Mouse (Mus musculus): Measurements from ENCODE around the gene Epb41l4b. TPM values are rescaled to one million over a fixed set of nuclear protein-coding genes. Genes with fewer than 3 reads are reported as not detected.
A peak's percentile ranks its signal among the peaks of the same experiment; 100 is the strongest.

The Epb41l4b gene
- total RNA-seq, 2 experiments from 2014 or later: 30.2 to 31.9 TPM

DNA sequence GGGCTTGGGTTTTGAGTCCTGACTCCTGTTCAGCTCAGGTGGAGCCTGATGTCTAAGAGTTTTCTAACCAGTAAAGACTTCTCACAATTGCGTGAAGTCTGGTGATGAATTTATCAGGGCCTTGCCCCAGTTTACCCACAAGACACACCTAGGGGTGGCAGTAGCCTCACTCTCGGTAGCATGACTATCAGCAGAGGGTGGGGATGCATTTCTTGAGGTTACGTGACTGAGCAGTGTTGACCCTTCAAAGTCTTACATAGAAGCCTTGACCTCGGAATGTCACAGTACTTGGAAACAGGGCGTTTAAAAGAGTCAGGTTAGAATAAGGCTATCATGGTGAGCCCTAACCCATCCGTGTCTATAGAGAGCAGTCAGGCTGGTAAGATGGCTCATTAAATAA lies 23.3 kb downstream of the Epb41l4b start:
- intact Hi-C loops (cut with DNase I): no loop called here
- DNase-seq (ENCODE audit: low spot score in 2 of 2): no peak

DNA sequence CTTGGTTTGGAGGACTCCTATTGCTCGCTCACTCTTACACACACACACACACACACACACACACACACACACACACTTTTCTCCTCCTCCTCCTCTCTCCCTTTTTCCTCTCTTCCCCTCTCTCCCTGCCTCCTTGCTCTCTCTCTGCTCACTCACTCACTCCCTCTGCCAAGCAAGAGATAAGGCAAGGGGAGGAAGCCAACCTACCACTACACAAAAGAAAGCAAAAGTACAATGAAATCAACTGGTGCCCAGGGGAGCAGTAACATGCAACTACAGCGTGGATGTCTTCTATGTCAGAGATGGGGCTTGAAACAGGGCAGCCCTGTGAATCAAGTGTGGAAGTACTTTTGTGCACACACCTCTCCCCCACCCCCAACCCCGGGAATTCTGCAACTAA lies 24.4 kb downstream of the Epb41l4b start:
- DNase-seq (ENCODE audit: low spot score in 2 of 2): no peak
- intact Hi-C loops (cut with DNase I): no loop called here

DNA sequence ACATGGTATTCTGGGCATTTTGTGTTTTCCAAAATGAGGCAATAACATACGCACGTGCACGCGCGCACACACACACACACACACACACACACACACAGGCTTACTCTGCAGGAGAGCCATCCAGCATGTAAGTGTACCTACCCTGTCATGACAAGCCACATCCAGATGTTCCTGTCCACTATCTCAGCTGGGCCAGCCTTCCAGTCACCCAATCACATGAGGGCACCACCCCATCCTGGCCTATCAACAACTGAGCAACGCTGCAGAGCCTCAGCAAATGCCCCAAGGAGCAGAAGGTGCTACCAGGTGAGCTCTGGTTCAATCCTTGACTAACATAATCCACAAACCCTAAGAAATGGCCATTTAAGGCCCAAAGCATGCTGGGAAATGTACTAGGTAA lies 27.0 kb downstream of the Epb41l4b start:
- no peak for DNase-seq (ENCODE audit: low spot score in 2 of 2)
- intact Hi-C loops (cut with DNase I): no loop called here

DNA sequence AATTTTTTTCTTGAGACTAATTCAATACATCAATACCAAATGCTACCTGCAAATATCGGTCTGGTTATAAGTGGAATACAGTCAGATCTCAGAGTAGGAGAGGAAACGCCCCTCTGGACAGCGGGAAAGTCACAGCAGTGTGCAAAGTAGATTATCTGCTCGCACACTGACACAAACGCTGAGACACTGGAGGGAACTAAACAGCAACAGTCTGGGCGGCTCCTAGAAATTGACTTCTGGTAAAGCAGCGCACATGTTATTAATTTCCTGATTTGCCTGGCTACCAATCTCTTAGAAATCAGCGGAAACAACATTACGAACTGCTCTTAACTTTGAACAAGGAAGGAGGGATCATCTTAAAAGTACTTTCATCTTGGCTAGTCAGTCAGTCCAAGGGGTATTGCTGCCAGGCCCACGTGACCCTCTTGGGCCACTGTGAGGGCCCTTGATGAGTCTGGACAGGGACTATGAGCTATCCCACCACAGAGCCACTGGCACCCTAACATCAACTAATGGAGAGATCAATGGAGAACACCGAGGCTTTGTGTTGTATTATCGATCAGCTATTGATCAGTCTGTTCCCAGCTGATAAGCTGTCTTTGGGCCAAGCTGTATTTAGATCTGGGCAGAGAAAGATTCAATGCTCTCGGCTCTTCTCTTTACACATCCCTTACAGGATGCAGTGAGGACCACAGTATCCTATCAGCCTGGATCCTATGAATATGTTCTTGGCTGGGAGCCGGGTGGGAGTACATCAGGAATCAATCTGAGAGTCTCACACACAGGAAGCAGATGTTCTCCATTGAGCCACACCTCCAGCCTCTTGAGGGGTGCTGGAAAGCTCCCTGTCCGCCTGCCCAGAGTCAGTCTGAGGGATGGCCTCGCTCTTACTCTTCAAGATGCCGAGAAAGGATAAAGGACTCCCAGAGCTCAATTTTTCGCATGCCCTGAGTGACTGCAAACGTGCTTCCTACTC lies 28.3 kb downstream of the Epb41l4b start:
- intact Hi-C loops (cut with DNase I): no loop called here
- no peak for DNase-seq (ENCODE audit: low spot score in 2 of 2)

DNA sequence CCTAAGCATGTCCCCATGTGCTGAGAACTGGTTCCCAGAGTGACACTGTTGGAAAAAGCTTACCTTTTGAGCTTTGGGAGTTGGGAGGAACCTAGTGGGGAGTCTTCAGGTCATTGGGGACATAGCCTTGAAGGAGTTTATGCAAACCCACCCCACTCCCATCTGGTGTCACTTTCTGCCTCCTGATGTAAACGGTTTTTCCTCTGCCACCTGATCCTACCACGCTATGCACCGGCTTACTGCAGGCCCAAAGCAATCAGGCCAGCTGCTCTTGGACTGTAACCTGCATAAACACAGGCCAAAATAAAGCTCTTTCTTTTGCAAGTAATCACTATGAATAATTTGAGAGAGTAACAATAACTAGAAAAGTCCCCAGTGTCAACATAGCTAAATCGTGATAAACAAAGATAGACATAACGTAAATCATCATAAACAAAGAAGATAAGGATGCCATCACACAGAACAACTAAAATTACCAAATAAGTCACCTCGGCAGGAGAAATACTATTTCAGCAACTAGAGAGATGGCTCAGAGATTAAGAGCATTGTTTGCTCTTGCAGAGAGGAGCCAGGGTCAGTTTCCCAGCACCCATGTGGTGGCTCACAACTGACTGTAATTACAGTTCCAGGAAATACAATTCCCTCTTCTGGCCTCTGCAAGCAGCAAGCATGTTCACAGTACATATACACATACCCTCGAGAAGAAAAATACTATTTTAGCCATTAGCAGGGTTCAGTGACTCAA lies 29.6 kb downstream of the Epb41l4b start:
- intact Hi-C loops (cut with DNase I): no loop called here

DNA sequence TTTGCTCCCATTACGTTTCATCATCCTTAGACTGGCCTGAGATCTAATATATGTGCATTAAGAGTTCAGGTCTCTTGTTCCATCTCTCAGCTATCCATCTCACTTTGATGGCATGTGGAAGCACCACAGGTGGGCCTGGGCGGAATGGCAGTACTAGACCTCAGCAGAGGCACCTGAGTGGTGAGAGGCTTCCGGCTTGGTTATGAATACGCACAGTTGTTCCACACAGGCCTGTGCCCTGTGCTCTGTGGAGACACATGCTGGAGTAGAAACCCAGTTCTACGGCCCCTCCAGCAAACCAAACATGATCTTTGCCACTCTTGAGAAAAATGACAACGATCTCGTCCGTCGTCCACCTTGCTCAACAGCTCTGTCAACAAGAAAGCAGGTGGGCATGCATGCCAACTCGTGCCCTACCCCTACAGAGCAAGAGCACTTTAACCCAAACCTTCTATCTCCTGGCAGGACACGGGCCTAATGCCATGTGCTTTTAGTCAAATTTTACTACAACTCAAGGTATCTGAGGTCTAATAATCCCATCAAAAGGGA lies 31.2 kb downstream of the Epb41l4b start:
- intact Hi-C loops (cut with DNase I): no loop called here

More for the DNA sequence above, 29.6 kb downstream of the Epb41l4b start:
- DNase-seq (ENCODE audit: low spot score in 2 of 2): no peak

DNA sequence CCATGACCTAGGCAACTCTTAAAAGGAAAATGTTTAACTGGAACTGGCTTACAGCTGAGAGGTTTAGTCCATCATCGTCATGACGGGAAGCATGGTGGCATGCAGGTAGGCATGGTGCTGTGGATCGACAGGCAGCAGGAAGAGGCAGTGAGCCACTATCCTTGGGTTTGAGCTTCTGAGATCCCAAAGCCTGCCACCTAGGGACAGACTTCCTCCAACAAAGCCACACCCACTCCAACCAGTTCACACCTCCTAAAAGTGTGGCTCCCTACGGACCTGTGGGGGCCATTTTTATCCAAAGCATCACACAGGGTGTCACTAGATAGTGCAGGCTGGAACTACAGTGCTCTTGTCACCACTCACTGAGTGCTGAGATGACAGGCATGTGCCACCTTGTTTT lies 31.8 kb downstream of the Epb41l4b start:
- intact Hi-C loops (cut with DNase I): no loop called here
- DNase-seq (ENCODE audit: low spot score in 2 of 2): no peak

More for the DNA sequence above, 31.2 kb downstream of the Epb41l4b start:
- no peak for DNase-seq (ENCODE audit: low spot score in 2 of 2)

DNA sequence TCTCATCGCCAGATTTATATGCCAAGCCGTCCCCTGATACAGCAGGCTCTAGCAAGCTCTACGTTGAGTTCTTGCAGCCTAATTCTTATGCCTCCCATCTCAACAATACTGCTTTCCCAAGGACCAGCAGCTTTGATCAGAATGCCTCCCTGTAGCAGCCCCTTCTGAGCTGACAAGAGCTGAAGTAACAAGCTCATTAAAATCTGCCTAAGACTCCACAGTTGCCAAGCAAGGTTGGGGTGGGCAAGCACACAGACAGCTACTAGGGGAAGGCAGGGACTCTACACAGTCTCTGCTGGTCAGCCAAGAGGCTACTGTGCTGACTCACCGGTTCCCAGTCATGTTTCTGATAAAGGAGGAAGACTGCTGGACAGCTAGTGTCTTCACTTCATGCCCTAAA lies 33.7 kb downstream of the Epb41l4b start:
- intact Hi-C loops (cut with DNase I): no loop called here
- DNase-seq (ENCODE audit: low spot score in 2 of 2): no peak

DNA sequence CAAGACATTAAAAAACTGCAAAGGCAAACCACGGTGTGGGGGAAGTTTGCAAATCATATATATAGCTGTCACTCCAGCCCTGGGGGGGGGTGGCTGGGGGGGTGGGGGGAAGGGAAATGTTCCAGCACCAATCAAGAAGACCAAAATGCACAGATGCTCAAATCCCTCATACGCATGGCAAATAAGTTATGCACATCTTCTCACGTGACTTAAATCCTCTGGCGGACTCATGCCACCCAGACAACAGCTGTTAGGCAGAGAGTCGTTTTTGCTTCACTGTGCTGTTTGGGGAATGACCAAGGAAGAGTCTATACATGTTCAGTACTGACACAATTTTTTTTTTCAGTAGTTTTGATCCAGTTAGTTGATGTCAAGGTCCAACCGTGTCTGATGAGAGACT lies 37.9 kb downstream of the Epb41l4b start:
- intact Hi-C loops (cut with DNase I): no loop called here
- peak in 1 of 2 experiments; percentile 45 for DNase-seq (ENCODE audit: low spot score in 2 of 2)

DNA sequence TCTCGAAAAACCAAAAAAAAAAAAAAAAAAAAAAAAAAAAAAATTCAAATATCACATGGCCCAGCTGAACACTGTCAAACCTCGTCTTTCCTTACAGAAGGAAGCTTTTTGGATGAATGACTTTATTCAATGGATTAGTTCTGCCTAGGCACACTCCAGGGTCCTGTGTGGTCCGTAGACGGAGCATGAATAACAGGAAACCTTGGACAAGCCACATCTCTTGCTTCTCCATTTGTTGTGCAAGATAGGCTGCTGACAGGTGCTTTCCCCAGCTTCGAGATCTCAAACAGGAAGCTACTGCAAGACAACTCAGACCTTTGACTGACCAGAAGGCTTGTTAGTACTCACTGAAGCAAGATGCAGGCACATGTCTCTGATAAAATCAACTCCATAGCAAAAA lies 39.4 kb downstream of the Epb41l4b start:
- no peak for DNase-seq (ENCODE audit: low spot score in 2 of 2)
- intact Hi-C loops (cut with DNase I): no loop called here

DNA sequence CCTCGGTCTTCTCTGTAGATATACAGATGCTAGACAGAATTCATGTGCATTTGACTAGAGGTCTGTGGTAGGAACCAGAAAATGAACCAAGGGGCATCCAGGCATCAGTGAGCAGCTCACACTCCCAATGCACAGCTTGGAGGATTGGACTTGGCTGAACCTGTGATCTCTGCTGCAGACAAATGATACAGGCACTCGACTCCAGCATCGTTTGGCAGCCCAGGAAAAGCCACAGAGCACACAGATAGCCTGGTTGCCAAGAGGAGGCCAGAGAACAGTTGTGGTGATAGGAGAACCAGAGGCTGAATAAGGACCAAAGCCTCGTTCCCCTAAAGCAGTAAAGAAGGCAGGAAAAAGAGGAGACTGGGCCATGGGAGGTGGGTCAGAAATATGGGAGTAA lies 42.1 kb downstream of the Epb41l4b start:
- intact Hi-C loops (cut with DNase I): no loop called here

DNA sequence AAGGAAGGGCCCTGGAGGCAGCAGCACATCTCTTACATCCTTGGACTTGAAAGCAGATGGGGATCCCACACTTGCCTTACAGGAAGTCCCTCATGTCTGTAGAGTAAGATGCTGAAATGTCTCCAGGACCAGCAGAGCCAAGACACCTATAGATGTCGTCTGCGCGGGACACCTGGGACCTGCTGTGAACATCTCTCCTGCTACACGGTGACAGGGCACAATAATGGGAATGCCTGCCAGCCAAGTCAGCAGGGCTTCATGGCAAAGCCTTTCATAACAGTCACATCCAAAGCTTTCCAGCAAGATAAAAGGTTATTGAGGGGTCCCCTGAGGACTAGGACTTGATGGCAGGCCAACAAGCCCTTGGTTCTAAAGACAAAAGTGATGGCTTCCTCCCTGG lies 45.8 kb downstream of the Epb41l4b start:
- intact Hi-C loops (cut with DNase I): no loop called here
- DNase-seq (ENCODE audit: low spot score in 2 of 2): no peak

More for the DNA sequence above, 42.1 kb downstream of the Epb41l4b start:
- no peak for DNase-seq (ENCODE audit: low spot score in 2 of 2)

DNA sequence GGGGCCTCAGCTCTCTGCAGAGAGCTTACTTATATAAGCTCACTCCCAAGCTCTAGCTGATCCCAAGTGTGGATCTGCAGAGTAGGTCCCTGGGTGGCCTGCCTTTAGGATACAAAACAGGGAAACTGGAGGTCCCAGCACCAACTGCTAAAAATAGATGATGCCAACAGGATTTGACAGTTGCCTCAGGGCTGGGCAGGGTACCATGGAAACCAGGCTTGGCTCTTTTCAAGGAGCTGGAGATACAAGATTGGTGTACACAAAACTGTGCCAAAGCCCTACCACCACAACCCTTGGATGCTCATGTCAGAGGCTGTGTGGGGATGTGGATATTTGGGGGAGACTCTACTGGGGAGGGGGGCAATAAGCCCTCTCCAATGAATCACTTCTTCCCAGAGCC lies 47.7 kb downstream of the Epb41l4b start:
- peak; percentile 15 to 16 for DNase-seq (ENCODE audit: low spot score in 2 of 2)
- intact Hi-C loops (cut with DNase I): no loop called here

DNA sequence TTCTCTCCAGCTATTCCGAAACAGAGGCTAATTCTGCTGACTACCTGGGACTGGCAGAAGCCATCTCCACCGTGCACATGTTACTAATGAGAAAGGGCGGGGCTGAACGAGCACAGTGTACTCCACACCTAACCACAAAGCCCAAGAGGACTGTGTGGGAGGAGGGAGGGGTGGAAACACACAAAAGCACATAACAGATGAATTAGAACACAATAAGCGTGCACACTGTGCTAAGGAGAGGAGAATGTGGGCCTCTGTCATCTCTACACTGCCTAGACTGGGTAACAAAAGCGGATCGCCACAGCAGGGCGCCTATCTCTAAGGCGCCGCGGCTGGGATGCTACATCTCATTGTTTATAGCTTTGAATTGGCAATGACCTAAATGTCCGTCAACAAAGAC lies 51.9 kb downstream of the Epb41l4b start:
- DNase-seq (ENCODE audit: low spot score in 2 of 2): peak; percentile 3 to 10
- intact Hi-C loops (cut with DNase I): no loop called here

DNA sequence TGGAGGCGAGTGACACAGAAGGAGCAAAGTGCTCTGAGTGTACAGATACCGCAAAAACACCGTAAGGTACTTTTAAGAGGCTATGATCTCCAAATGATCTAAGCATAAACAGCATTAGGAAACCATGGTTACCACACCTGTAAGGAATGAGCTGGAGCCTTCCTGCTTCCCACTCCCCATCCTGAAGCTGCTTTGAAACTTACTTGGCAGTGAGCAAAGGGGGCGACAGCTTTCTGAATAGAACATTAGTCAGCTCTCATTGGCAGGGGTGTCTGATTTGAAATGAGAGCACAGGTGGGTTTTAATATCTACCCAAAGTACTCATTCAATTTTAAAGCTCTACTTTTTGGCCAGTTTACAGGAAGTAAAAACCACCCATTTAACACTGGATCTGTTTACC lies 54.9 kb downstream of the Epb41l4b start:
- intact Hi-C loops (cut with DNase I): no loop called here
- DNase-seq (ENCODE audit: low spot score in 2 of 2): no peak

DNA sequence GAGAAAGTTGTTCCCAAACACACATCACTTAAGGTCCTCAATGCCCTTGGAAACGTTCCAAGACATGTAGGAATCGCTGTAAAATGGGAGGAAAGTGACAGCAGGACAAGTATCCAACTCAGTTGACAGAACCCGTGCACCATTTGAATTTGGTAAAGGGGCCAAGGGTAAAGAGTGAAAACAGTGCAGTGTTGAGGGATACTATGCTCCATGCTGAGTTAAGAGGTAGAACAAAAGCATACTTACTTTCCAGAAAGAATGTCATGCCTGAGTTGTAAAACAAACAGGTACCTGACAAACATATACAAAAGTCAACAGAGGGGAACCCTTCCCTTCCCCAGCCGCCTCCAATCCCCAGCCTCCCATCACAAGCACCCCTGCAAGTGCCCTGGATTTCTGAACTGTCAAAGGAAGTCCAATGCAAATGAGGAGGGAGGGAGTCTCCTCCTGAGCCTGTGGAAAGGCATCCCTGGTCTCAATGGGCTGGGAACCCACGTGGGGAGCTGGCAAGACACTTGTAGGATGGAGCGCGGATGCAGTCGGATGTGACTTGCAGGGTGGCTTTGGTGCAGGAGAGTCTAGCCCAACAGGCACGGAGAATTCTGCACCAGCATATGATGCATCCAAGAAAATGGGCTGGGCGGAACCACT lies 57.4 kb downstream of the Epb41l4b start:
- no peak for DNase-seq (ENCODE audit: low spot score in 2 of 2)
- intact Hi-C loops (cut with DNase I): no loop called here

DNA sequence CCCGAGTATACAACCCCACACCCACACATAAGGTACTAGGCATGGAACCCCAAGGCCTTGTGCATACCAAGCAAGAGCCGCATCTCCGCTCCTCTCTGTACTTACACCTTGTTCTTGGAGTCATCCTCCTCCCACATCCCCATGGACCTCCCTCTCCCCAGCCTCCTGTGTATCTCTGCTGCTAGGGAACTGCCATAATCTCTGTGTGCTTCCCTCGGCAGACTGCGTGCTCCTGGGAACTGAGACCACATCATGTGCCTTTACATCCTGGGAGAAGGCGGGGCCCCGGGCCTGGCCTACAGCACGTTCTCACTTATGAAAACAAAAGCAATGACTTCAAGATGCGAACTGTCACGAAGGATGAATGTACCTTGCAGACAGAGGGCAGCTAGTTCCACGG lies 59.6 kb downstream of the Epb41l4b start:
- intact Hi-C loops (cut with DNase I): no loop called here
- DNase-seq (ENCODE audit: low spot score in 2 of 2): no peak

DNA sequence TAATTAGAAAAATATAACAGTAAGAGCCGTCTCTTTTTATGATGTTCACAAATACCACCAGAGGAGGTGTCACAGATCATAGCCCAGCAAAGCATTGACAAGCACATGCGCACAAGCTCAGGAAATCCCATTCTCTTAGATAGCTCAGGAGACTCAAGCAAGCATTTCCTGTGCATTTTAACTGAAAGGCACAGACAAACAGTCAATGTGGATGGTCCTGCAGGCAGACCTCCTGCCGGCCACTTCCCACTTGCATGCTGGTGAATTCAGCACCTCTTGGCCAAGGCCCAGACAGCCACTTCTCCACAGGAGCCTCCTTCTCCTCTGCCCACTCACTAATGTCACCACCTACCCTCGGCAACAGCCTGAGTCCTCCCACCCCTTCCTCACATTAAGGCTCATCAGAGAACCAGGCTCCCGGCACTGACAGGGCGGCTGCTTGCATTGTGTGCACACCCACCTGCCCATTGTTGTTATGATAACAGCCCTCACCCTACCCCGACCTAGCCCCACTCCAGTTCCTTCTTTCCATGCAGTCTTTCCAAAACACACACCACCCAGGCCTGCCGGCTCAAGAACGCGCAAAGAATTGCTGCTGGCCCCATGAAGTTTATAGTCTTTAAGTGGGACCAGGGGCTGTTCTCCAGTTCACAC lies 60.3 kb downstream of the Epb41l4b start:
- DNase-seq (ENCODE audit: low spot score in 2 of 2): peak in 1 of 2 experiments; percentile 13
- intact Hi-C loops (cut with DNase I): no loop called here

DNA sequence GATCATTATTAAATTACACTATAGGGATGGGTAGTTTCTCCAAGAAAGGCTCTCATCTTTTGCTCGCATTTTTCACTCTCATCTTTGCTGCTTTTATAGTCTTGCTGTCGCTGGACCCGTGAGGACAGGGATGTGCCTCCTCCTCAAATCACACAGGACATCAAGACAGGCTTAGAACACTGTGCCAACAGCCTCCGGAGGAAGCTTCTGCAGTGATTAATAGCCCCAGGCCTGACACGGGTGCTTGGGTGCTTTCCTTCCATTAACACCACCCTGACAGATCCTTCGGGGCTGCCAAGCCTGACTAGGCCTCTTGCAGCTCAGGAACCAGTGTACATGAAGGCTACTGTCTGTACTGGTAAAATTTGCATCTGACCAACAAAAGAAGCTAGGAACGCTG lies 61.8 kb downstream of the Epb41l4b start:
- no peak for DNase-seq (ENCODE audit: low spot score in 2 of 2)
- intact Hi-C loops (cut with DNase I): no loop called here

DNA sequence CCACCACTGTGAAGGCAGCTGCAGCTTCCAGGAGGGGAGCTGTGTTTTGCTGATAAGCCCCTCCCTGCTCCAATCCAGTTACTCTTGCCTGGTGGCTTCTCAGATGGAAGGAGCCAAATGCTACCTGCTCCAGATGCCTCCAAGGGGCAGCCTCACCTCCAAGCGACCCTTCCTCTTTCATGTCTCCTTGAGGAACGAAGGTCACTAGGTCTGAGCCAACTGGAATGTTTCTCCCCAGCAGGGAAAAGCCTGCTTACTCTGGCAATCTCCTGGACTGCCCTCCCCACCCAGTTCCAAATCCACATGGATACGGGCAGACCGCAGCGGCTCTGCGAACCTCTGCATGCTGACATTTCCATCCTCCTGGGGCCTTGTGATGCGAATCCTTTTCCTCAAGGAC lies 69.4 kb downstream of the Epb41l4b start:
- DNase-seq (ENCODE audit: low spot score in 2 of 2): no peak
- intact Hi-C loops (cut with DNase I): no loop called here

Data from left cerebral cortex, postnatal 25 days (tissue).